ENCODE assay signal across 7 mouse cellular contexts in the genomic region with DNA sequence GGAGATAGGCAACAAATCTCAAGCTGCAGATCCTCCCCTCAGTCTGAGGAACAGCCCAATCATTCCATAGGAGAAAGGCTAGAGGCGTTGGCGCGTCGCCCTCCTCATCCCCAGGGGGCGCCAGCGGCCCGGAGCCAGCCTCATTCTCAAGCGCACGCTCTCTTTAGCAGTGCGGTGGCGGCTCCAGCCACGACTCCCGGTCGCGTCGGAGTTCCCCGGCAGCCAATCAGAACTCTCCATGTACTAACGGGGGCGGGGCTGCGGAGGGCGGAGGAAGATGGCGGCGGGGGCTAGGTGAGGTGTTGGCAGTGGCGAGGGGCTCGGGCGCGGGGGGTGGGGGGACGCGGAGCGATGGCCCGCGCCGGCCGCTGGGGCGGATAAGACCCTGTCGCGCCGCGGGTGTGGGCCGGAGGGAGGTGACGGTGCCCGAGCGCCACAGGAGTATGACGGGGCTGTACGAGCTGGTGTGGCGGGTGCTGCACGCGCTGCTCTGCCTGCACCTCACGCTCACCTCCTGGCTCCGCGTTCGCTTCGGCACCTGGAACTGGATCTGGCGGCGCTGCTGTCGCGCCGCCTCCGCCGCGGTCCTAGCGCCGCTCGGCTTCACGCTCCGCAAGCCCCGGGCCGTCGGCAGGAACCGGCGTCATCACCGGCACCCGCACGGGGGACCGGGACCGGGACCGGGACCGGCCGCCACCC. TPM values are rescaled to one million over a fixed set of nuclear protein-coding genes. Genes with fewer than 3 reads are reported as not detected.
DNase-seq lines count a peak whose midpoint lies in the region; ATAC-seq and TF ChIP-seq lines count a peak whose summit lies in the region.

A gene (plus strand): TSS at position 249 of the 699 bp plus-strand sequence.

- no peaks in the 10 kb centered on the region for H3K27me3 ChIP-seq in intestine, postnatal 0 days (replicated peaks; ENCODE audit: control insufficient read depth, insufficient read depth, low read length)
- no peaks in the 10 kb centered on the region for H3K27me3 ChIP-seq in midbrain, embryonic 12.5 days
- H3K27me3 ChIP-seq in small intestine, adult 2 months (ENCODE audit: control insufficient read depth, insufficient read depth, low read length) = no peaks in the 10 kb centered on the region

- peak; percentile 94 for DNase-seq in adrenal gland, adult 8-10 months
- DNase-seq in embryo, embryonic 9.5 days (ENCODE audit: extremely low spot score) = peak; percentile 98
- peak; percentile 56 for DNase-seq in gonadal fat pad, adult 2 months (ENCODE audit: low read depth)
- peak; percentile 98 for DNase-seq in left cerebral cortex, postnatal 4 days

- TF ChIP-seq POLR2A in small intestine, adult 2 months (IDR thresholded peaks at IDR 0.05; ENCODE audit: low read depth, low read length) = peak; percentile 76

- peak within 1 kb of the TSS; percentile 96 for H3K27ac ChIP-seq in intestine, postnatal 0 days (ENCODE audit: low read depth, low read length)
- peak within 1 kb of the TSS; percentile 91 for H3K27ac ChIP-seq in midbrain, embryonic 12.5 days (replicated peaks)
- H3K27ac ChIP-seq in small intestine, adult 2 months (ENCODE audit: insufficient read depth, low read depth, low read length) = peak within 1 kb of the TSS; percentile 93

- intact Hi-C loops in left cerebral cortex, postnatal 4 days (cut with DNase I) = loop anchor here (5.0 to 10.0 kb wide), 2 partner anchors 277 to 460 kb away; a partner anchor contains a TSS

- H3K4me3 ChIP-seq in intestine, postnatal 0 days (ENCODE audit: low read depth, low read length) = peak within 1 kb of the TSS; percentile 100
- H3K4me3 ChIP-seq in midbrain, embryonic 12.5 days = peak within 1 kb of the TSS; percentile 96
- peak within 1 kb of the TSS; percentile 96 for H3K4me3 ChIP-seq in small intestine, adult 2 months (ENCODE audit: low read depth, low read length)

- under 1% methylated on average over 56 of the region's 79 CpGs for WGBS in intestine, postnatal 0 days
- under 1% methylated on average over 73 of the region's 79 CpGs for WGBS in midbrain, embryonic 12.5 days
- 1% methylated on average over 75 of the region's 79 CpGs for WGBS in small intestine, adult 2 months

- H3K9ac ChIP-seq in intestine, postnatal 0 days (ENCODE audit: low read depth, low read length) = peak within 1 kb of the TSS; percentile 94
- peak within 1 kb of the TSS; percentile 92 for H3K9ac ChIP-seq in midbrain, embryonic 12.5 days (replicated peaks)

- peak; percentile 98 for TF ChIP-seq CTCF in intestine, postnatal 0 days (IDR thresholded peaks at IDR 0.05; ENCODE audit: low read depth)
- TF ChIP-seq CTCF in small intestine, adult 2 months (IDR thresholded peaks at IDR 0.05; ENCODE audit: extremely low read depth, insufficient read length, insufficient replicate concordance, low read depth, low read length) = peak; percentile 88

- H3K4me2 ChIP-seq in intestine, postnatal 0 days (replicated peaks; ENCODE audit: low read depth) = peak within 1 kb of the TSS; percentile 73
- H3K4me2 ChIP-seq in midbrain, embryonic 12.5 days (replicated peaks) = peak within 1 kb of the TSS; percentile 73

- H3K4me1 ChIP-seq in intestine, postnatal 0 days (replicated peaks; ENCODE audit: control insufficient read depth, insufficient read depth, low read length) = peaks cover 6% of the 10 kb centered on the region; the same call in 1 of the 2 replicates
- H3K4me1 ChIP-seq in midbrain, embryonic 12.5 days = peaks cover 20% of the 10 kb centered on the region
- H3K4me1 ChIP-seq in small intestine, adult 2 months (ENCODE audit: control insufficient read depth, insufficient read depth, insufficient read length, low read length) = peaks cover 12% of the 10 kb centered on the region

- H3K9me3 ChIP-seq in intestine, postnatal 0 days (ENCODE audit: control insufficient read depth) = no peaks in the 10 kb centered on the region
- no peaks in the 10 kb centered on the region for H3K9me3 ChIP-seq in midbrain, embryonic 12.5 days

- ATAC-seq in intestine, postnatal 0 days = peak; percentile 95
- peak; percentile 98 for ATAC-seq in midbrain, embryonic 12.5 days (ENCODE audit: low FRiP score, low read depth)

- no peaks in the 10 kb centered on the region for H3K36me3 ChIP-seq in intestine, postnatal 0 days (ENCODE audit: control insufficient read depth, insufficient read depth)
- no peaks in the 10 kb centered on the region for H3K36me3 ChIP-seq in midbrain, embryonic 12.5 days
- no peaks in the 10 kb centered on the region for H3K36me3 ChIP-seq in small intestine, adult 2 months (ENCODE audit: control insufficient read depth, insufficient read depth, low read length)

RNA-seq across cellular contexts. Expression of the gene that starts here (rescaled TPM):
- total RNA-seq in adrenal gland, adult 8-10 months (2022) = 10 to 100 TPM; 49.7 to 56.1 (median 52.5) TPM
- polyA plus RNA-seq in gonadal fat pad, adult 2 months (2012; rRNA removed) = 15.0 and 18.6 TPM in 2 replicates
- 24.7 and 26.4 TPM in 2 replicates for polyA plus RNA-seq in intestine, postnatal 0 days (2015; fragmentation: Nextera tagmentation; extraction: Ambion mirVana)
- total RNA-seq in left cerebral cortex, postnatal 4 days (2021) = 10 to 100 TPM; 60.4 to 61.3 TPM
- 18.8 and 19.8 TPM in 2 replicates for polyA plus RNA-seq in midbrain, embryonic 12.5 days (2016; fragmentation: Nextera tagmentation; extraction: Ambion mirVana)
- polyA plus RNA-seq in small intestine, adult 2 months (2012; rRNA removed) = 19.0 and 25.2 TPM in 2 replicates

Comparison
In these comparisons a context has a peak if more than half of its experiments do, and no peak if none do; other contexts are left out.
1. Peak in every context shown above with its lines: DNase-seq, ATAC-seq, H3K4me3 ChIP-seq and H3K27ac ChIP-seq.